Mouse (Mus musculus) kidney, postnatal 0 days (tissue): ENCODE data around the gene Il10. TPM values are rescaled to one million over a fixed set of nuclear protein-coding genes. Genes with fewer than 3 reads are reported as not detected.
A peak's percentile ranks its signal among the peaks of the same experiment; 100 is the strongest.

ENCODE experiments used
- ATAC-seq: fragments of 200-750 bp; cut with Nextera tagmentation; replicated peaks from 2 replicates; pipeline ENCODE4 v1.8.0; 2017; ENCODE audit warnings: low read depth, moderate number of reproducible peaks, moderate TSS enrichment, moderate library complexity; ENCODE audit not compliant: low FRiP score
- DNase-seq: peaks from one replicate; pipeline ENCODE4 v3.0.0-alpha.2; 2016; ENCODE audit warnings: low spot score
- H3K27ac ChIP-seq: fragments of 300-500 bp; sonication (generic); 2 replicates; pipeline ENCODE4 v1.5.1; 2014; ENCODE audit warnings: mild to moderate bottlenecking
- H3K27me3 ChIP-seq: fragments of 300-500 bp; sonication (generic); 2 replicates; pipeline ENCODE4 v1.6.1; 2014; ENCODE audit warnings: low read length, mixed read lengths; ENCODE audit not compliant: insufficient read depth
- H3K36me3 ChIP-seq: fragments of 300-500 bp; sonication (generic); 2 replicates; pipeline ENCODE4 v1.6.1; 2014; ENCODE audit warnings: low read length, mixed read lengths; ENCODE audit not compliant: insufficient read depth
- H3K4me1 ChIP-seq: fragments of 300-500 bp; sonication (generic); replicated peaks from 2 replicates; pipeline ENCODE4 v1.6.1; 2014; ENCODE audit warnings: antibody characterized with exemption, low read length, mixed read lengths; ENCODE audit not compliant: insufficient read depth
- H3K4me2 ChIP-seq: fragments of 300-500 bp; sonication (generic); 2 replicates; pipeline ENCODE4 v1.6.1; 2014; ENCODE audit warnings: mild to moderate bottlenecking, low read length, moderate library complexity, mixed read lengths
- H3K4me3 ChIP-seq: fragments of 300-500 bp; sonication (generic); replicated peaks from 2 replicates; pipeline ENCODE4 v1.5.1; 2014; ENCODE audit warnings: low read depth, low read length
- H3K9ac ChIP-seq: fragments of 300-500 bp; sonication (generic); 2 replicates; pipeline ENCODE4 v1.6.1; 2014; ENCODE audit warnings: low read depth, low read length
- H3K9me3 ChIP-seq: fragments of 300-500 bp; sonication (generic); replicated peaks from 2 replicates; pipeline ENCODE4 v1.6.1; 2016; ENCODE audit warnings: low read length, inconsistent platforms, mixed read lengths
- CTCF ChIP-seq: IDR thresholded peaks from 2 replicates; pipeline ENCODE4 v1.5.1; 2016; ENCODE audit warnings: antibody characterized with exemption, low read depth, mild to moderate bottlenecking, moderate library complexity
- WGBS: fragments of 180-500 bp; shearing (Covaris S2); extraction: QIAGEN DNeasy Blood & Tissue Kit; methylation state at CpG from one replicate; pipeline ENCODE4 v1.1.7; 2014; 5-methylcytosine and 5-hydroxymethylcytosine counted together
- polyA plus RNA-seq: library from polyadenylated mRNA; unstranded; fragments of >200 nt; fragmentation: Nextera tagmentation; extraction: Ambion mirVana; gene quantifications from 2 replicates; pipeline ENCODE4 v1.2.1, GENCODE M21; 2015

The Il10 gene
- polyA plus RNA-seq, 1 experiment from 2014 or later = 0.14 TPM

DNA sequence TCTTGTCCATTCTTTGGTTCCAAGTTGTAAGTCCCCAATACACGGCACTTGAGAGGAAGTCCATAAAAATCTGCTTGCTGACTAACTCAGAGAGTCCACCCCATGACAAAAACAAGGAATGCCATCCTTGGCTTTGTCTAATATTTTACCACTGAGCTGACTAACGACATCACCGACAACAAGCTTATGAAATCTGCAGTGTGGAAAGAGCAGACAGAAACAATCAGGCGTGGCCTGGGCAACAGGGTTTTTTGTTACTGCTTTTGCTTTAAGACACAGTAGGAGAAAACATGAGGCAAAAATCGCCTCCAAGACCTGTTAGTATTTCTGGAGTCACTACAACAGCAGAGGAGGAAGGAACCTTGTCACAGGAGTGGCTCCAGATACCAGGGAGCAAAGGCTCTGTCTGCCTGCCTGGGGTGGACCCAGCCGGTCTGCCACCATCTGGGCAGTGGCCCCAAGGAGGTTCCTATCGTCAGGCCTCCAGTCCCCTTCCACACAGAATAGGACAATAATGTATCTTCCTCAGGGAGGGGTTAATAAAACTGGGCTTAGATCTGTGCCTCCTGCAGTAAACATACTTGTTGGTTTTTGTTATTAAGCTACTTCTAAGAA, 52.8 kb downstream of the Il10 start:
- no peaks in the 10 kb centered on the region for H3K9me3 ChIP-seq
- H3K9ac ChIP-seq = no peak overlapping the region
- H3K4me1 ChIP-seq = peaks cover 21% of the 10 kb centered on the region
- H3K27me3 ChIP-seq = no peaks in the 10 kb centered on the region
- DNase-seq = no peak
- 0 out of 2 replicates have a peak, but pooled peaks have one; percentile 16 for ATAC-seq
- no peak overlapping the region for H3K4me2 ChIP-seq
- no peaks in the 10 kb centered on the region for H3K36me3 ChIP-seq
- no peak for TF ChIP-seq CTCF
- no peak overlapping the region for H3K4me3 ChIP-seq
- peak overlapping the region; percentile 70 for H3K27ac ChIP-seq
- 70% methylated on average over 7 of the region's 7 CpGs for WGBS

GRCm38 (mm10) chr1:131074524-131074938, 54.9 kb downstream of the Il10 start:
- H3K4me1 ChIP-seq = peaks cover 33% of the 10 kb centered on the region
- no peak for ATAC-seq
- no peak for DNase-seq
- H3K36me3 ChIP-seq = no peaks in the 10 kb centered on the region
- no peak overlapping the region for H3K4me2 ChIP-seq
- H3K27ac ChIP-seq = no peak overlapping the region
- H3K9me3 ChIP-seq = no peaks in the 10 kb centered on the region
- 67% methylated on average over 8 of the region's 8 CpGs for WGBS
- TF ChIP-seq CTCF = no peak
- no peak overlapping the region for H3K4me3 ChIP-seq
- H3K9ac ChIP-seq = no peak overlapping the region
- no peaks in the 10 kb centered on the region for H3K27me3 ChIP-seq

Other genes with a start within 250 kb of the Il10 start
- 0.08 TPM in 1 of 2 replicates, not detected in the other for gene Fcamr, start 218.9 kb upstream of the Il10 start, polyA plus RNA-seq
- 0.05 and 0.11 TPM in 2 replicates for gene Pigr, start 193.2 kb upstream of the Il10 start, polyA plus RNA-seq
- gene Fcmr, start 154.2 kb upstream of the Il10 start, polyA plus RNA-seq = 0.24 and 0.46 TPM in 2 replicates
- gene Il24, start 132.4 kb upstream of the Il10 start, polyA plus RNA-seq = not detected in 2 replicates
- gene Il20, start 108.4 kb upstream of the Il10 start, polyA plus RNA-seq = not detected in 2 replicates
- gene Il19, start 79.7 kb upstream of the Il10 start, polyA plus RNA-seq = 0.18 TPM in 1 of 2 replicates, not detected in the other
- gene Mapkapk2, start 78.0 kb downstream of the Il10 start, polyA plus RNA-seq = 50.1 and 55.9 TPM in 2 replicates
- 5.2 and 5.8 TPM in 2 replicates for gene Dyrk3, start 118.5 kb downstream of the Il10 start, polyA plus RNA-seq
- 49.1 and 53.0 TPM in 2 replicates for gene Eif2d, start 133.3 kb downstream of the Il10 start, polyA plus RNA-seq
- gene Rassf5, start 225.4 kb downstream of the Il10 start, polyA plus RNA-seq = 3.4 and 3.8 TPM in 2 replicates